ENCODE assay signal across 13 mouse cellular contexts in genomic region chr14:71231223-71231815, GRCm38 (mm10).
"Had no signal": no experiment of that assay in that cellular context is flagged by ENCODE, and none has a peak within 500 bp of the region (broad histone marks: within the 10 kb centered on the region; RNA-seq: fewer than 3 reads in every experiment).

No protein-coding gene starts in this region.

- ATAC-seq: liver, postnatal 0 days; midbrain, embryonic 13.5 days had no signal

- H3K4me3 ChIP-seq: limb, embryonic 12.5 days; liver, embryonic 13.5 days; midbrain, embryonic 13.5 days had no signal

- H3K36me3 ChIP-seq: limb, embryonic 12.5 days; liver, embryonic 13.5 days; midbrain, embryonic 13.5 days had no signal

- H3K9ac ChIP-seq: limb, embryonic 12.5 days; liver, embryonic 13.5 days; liver, postnatal 0 days; midbrain, embryonic 13.5 days had no signal

- DNase-seq: kidney, adult 11 months; kidney, adult 9 months; kidney, postnatal 36 days; layer of hippocampus, adult 9-11 months; layer of hippocampus, postnatal 36 days; liver; liver, embryonic 13.5 days; liver, postnatal 0 days; right cerebral cortex, postnatal 25 days; thymus, postnatal 4 days had no signal

- H3K4me2 ChIP-seq: limb, embryonic 12.5 days; liver, embryonic 13.5 days; midbrain, embryonic 13.5 days had no signal

- H3K27ac ChIP-seq: kidney, postnatal 0 days; limb, embryonic 12.5 days; liver, embryonic 13.5 days; midbrain, embryonic 13.5 days had no signal

- H3K27me3 ChIP-seq: limb, embryonic 12.5 days; liver, embryonic 13.5 days; midbrain, embryonic 13.5 days had no signal

- H3K9me3 ChIP-seq: limb, embryonic 12.5 days; liver, embryonic 13.5 days; midbrain, embryonic 13.5 days had no signal

- H3K4me1 ChIP-seq: limb, embryonic 12.5 days; midbrain, embryonic 13.5 days had no signal
